Mouse (Mus musculus) embryonic fibroblast, embryonic 13.5 days (primary cell): ENCODE data around the gene Stk32c. TPM values are rescaled to one million over a fixed set of nuclear protein-coding genes. Genes with fewer than 3 reads are reported as not detected.

Source experiments
- H3K27ac ChIP-seq: 2 replicates; pipeline ENCODE4 v1.5.1; 2012; ENCODE audit warnings: low read length, control low read depth, inconsistent platforms; ENCODE audit not compliant: insufficient read depth
- H3K4me1 ChIP-seq: 2 replicates; pipeline ENCODE4 v1.6.1; 2011; ENCODE audit warnings: low read length; ENCODE audit not compliant: control insufficient read depth, insufficient read depth
- H3K4me3 ChIP-seq: 2 replicates; pipeline ENCODE4 v1.5.1; 2011; ENCODE audit warnings: mild to moderate bottlenecking, control low read depth, low read length; ENCODE audit not compliant: insufficient read depth
- CTCF ChIP-seq: IDR thresholded peaks from 2 replicates; pipeline ENCODE4 v1.5.1; 2011; ENCODE audit warnings: mild to moderate bottlenecking, control low read depth, low read length, moderate library complexity, borderline replicate concordance; ENCODE audit not compliant: insufficient read depth
- POLR2A ChIP-seq: IDR thresholded peaks from 2 replicates; pipeline ENCODE4 v1.6.1; 2011; ENCODE audit warnings: low read depth, mild to moderate bottlenecking, control low read depth, low read length, moderate library complexity
- polyA plus RNA-seq: library from polyadenylated mRNA; stranded (reverse); fragments of >200 nt; gene quantifications from 2 replicates; pipeline ENCODE4 v1.2.4, GENCODE M21; 2011; ENCODE audit warnings: low read depth; ENCODE audit not compliant: missing spikeins, insufficient read length

Gene Stk32c
- polyA plus RNA-seq, 1 experiment, result 0.46 TPM

DNA sequence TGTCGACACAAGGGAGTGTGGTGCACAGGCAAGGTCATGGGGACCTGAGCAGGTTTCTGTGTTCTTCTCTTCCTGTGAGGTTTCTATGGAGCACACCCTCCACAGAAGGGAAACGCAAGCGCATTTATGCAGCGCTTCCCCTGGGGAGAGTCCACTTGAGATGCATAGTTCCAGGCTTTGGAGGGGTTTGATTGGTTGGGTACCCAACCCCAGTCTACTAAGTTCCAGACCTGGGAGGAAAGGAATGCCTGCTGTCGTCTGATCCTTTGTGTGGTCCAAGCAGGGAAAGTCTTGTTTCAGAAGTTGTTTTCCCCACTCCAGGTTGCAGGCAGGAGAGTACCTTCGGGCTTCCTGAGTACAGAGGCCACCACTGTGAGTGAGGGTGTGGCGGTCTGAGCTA is 134.0 kb downstream of the Stk32c start:
- no peak overlapping the region for H3K27ac ChIP-seq
- no peak overlapping the region for H3K4me3 ChIP-seq
- H3K4me1 ChIP-seq, result no peaks in the 10 kb centered on the region
- TF ChIP-seq POLR2A (no peak), CTCF (no peak)

DNA sequence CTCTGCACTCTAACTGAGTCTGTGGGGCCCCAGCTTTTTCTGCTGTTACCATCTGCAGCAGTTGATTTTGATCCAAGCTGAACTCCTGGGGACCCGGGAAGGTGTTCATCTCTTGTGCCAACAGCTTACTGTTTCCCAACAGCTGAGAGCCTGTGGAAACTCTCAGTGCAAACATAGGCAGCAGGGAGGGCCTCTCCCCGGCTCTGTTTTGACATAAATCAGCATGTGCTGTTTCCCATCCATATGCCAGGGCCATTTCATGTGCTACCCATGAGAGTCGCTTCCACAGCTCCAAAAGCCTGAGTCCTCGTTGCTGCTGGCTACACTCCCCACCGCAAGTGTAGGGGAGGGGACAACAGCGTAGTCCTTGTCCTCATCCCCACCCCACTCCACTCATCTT is 134.9 kb downstream of the Stk32c start:
- no peak for TF ChIP-seq POLR2A
- TF ChIP-seq CTCF, result no peak
- H3K27ac ChIP-seq, result no peak overlapping the region
- no peaks in the 10 kb centered on the region for H3K4me1 ChIP-seq
- no peak overlapping the region for H3K4me3 ChIP-seq

DNA sequence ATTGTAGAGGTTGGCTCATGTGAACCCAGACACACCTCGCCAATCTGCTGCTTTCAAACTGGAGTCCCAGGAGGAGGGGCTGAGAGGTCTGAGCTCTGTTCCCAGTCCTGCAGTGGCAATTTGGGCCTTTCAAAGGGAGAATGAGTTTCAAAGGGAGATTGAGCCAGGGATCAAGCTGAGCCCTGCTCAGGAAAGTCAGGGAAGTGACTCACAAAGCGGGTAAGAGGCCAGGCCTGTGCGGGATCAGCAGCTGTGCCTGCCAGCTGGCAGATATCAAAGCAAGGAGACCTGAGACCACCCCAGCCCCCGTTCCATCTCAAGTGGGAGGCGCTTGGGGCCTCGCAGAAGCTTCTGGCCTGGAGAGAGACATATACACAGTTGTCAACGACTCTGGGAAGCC is 135.8 kb downstream of the Stk32c start:
- H3K27ac ChIP-seq, result no peak overlapping the region
- no peaks in the 10 kb centered on the region for H3K4me1 ChIP-seq
- no peak overlapping the region for H3K4me3 ChIP-seq
- TF ChIP-seq CTCF (no peak), POLR2A (no peak)

DNA sequence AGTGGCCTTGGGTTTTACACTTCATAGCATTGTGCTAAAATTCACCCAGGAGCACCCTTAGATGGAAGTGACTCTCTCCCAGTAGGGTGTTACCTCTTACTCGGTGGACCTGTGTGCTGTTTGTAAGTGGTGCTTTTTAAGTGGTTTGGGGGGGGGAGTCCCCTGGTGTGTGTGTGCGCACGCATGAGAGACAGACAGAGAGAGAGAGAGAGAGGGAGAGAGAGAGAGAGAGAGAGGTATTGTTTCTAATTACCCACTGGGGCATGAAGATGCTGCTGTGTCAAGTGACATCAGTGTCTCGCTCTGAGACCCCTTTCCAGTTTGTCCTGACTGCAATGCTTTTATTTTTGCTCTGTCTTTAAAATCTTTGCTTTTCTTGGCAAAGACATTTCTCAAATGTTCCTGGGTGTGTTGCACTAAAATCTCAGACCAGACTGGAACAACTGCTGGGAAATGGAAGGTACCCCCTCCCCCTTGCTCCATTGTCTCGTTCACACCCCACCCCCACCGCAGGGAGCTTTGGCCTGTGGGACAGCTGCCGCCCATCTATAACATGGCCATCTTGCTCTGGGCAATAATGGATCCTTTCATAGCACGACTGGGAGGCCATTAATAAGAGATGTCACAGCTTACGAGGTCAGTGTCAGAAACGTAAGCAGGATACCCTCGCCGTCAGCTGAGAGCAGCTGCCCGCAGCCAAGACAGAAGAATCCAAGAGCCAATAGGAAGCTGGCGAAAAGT is 137.9 kb downstream of the Stk32c start:
- Histone ChIP-seq H3K4me3 (no peak overlapping the region), H3K27ac (no peak overlapping the region), H3K4me1 (no peaks in the 10 kb centered on the region)
- TF ChIP-seq CTCF (no peak), POLR2A (no peak)

DNA sequence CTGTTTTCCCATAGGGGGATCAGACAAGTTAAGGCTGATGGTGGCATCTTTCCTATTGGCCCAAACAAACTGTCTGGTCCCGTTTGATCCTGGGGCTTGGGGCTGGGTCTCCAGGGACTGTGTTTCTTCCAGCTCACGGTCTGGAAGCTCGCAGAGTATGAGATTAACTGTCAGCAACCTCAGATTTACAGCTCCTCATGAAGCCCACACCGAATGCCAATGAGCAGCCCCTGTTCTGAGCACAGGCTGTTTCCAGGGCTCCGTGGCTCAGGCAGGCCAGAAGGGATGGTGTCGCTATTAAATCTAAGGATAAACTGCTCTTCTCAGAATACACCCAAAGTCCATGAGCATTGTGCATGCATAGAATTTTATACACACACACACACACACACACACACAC is 138.9 kb downstream of the Stk32c start:
- no peak for TF ChIP-seq CTCF
- no peak for TF ChIP-seq POLR2A
- Histone ChIP-seq H3K4me3 (no peak overlapping the region), H3K27ac (no peak overlapping the region), H3K4me1 (no peaks in the 10 kb centered on the region)

DNA sequence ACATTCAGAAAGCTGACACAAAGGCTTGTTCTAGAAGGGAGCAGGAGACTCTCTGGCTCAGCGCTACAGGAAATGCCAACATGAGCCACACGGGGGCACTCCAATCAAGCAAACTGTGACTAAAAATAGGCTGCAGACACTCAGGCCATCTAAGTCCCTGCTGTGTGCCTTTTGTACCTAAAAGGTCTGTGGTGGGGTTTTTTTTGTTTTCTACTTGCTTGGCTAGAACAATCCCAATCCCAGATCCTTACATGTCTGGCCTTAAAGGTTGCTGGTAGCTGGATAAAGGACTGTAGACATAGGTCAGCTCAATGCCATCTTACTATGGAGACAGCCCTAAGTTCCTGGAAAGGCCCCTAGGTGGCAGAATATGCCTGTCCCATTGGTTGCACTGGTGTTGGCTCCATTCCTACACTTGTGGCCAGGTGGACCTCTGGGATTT is 144.9 kb downstream of the Stk32c start:
- H3K4me1 ChIP-seq, result no peaks in the 10 kb centered on the region
- no peak overlapping the region for H3K27ac ChIP-seq
- TF ChIP-seq CTCF, result peak; percentile 71; the same call in 1 of the 2 replicates
- no peak for TF ChIP-seq POLR2A
- no peak overlapping the region for H3K4me3 ChIP-seq

DNA sequence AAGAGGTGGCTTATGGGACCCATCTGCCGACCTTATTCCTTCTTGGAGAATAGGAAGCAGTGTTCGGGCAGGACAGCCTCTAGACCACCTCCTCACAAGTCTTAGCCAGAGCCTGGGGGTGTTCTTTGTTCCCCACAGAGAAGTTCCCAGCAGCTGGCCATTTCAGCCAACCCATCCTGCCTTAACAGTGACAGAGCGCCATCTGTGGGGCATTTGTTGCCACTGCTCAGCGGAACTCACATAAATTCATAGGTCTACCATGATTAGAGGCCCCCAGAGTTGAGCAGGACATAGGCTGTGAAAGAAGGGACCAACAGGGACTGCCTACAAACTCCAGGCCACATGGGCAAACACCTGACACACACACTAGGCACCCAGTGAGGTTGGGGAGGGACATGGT is 149.7 kb downstream of the Stk32c start:
- Histone ChIP-seq H3K4me1 (no peaks in the 10 kb centered on the region), H3K4me3 (no peak overlapping the region), H3K27ac (no peak overlapping the region)
- TF ChIP-seq POLR2A, result no peak
- TF ChIP-seq CTCF, result peak; percentile 21; the same call in 1 of the 2 replicates

Other genes with a start within 250 kb of the Stk32c start
- 3.6 and 3.7 TPM in 2 replicates for gene Dpysl4, start 127.3 kb downstream of the Stk32c start, polyA plus RNA-seq
- gene Lrrc27, start 319 bp downstream of the Stk32c start, polyA plus RNA-seq, result 25.2 and 27.8 TPM in 2 replicates
- 8.9 and 9.5 TPM in 2 replicates for gene Pwwp2b, start 35.2 kb upstream of the Stk32c start, polyA plus RNA-seq
- 85.4 and 90.9 TPM in 2 replicates for gene Inpp5a, start 175.8 kb upstream of the Stk32c start, polyA plus RNA-seq